ENCODE assay signal across 8 mouse cellular contexts in genomic region chr5:65284171-65284570, GRCm38 (mm10). TPM values are rescaled to one million over a fixed set of nuclear protein-coding genes. Genes with fewer than 3 reads are reported as not detected.
DNase-seq lines count a peak whose midpoint lies in the region; ATAC-seq and TF ChIP-seq lines count a peak whose summit lies in the region.
"Had no signal": no experiment of that assay in that cellular context is flagged by ENCODE, and none has a peak within 500 bp of the region (broad histone marks: within the 10 kb centered on the region; RNA-seq: fewer than 3 reads in every experiment).

No protein-coding gene starts in this region.

- no peak for ATAC-seq in kidney, embryonic 16.5 days (ENCODE audit: low FRiP score, low TSS enrichment)

- H3K4me2 ChIP-seq in kidney, embryonic 16.5 days (replicated peaks; ENCODE audit: low read depth, low read length) = no peak overlapping the region

- H3K27ac ChIP-seq in kidney, embryonic 16.5 days (ENCODE audit: low read length) = no peak overlapping the region
- H3K27ac ChIP-seq in spleen, adult 2 months (ENCODE audit: insufficient read depth, low read length) = no peak overlapping the region
- H3K27ac ChIP-seq: macrophage had no signal

- H3K36me3 ChIP-seq in kidney, embryonic 16.5 days (ENCODE audit: insufficient read depth, low read length) = peaks cover 50% of the 10 kb centered on the region
- H3K36me3 ChIP-seq in spleen, adult 2 months (ENCODE audit: control insufficient read depth, insufficient read depth, low read length) = peaks cover 33% of the 10 kb centered on the region

- DNase-seq in kidney, postnatal 4 days = peak; percentile 37 to 39
- DNase-seq in MEL-GATA-1-ER (ENCODE audit: extremely low read depth, low read depth) = peak; percentile 26
- peak; percentile 54 for DNase-seq in c-Kit-positive CD71-positive TER-119-positive erythroid progenitor cells, embryonic 14.5 days (ENCODE audit: low spot score)
- DNase-seq in spleen, adult 2 months (ENCODE audit: low read depth in 1 of 2, low spot score in 2 of 2) = peak in 1 of 2 experiments; percentile 14
- DNase-seq in gastrocnemius, postnatal 14 days = no peak
- DNase-seq in gastrocnemius, adult 18-20 months (ENCODE audit: low spot score) = no peak

- no peaks in the 10 kb centered on the region for H3K4me1 ChIP-seq in kidney, embryonic 16.5 days (ENCODE audit: insufficient read depth, low read length)
- H3K4me1 ChIP-seq in spleen, adult 2 months (ENCODE audit: control insufficient read depth, insufficient read depth, insufficient read length) = no peaks in the 10 kb centered on the region

- H3K9me3 ChIP-seq in kidney, embryonic 16.5 days (ENCODE audit: low read length) = no peaks in the 10 kb centered on the region

- intact Hi-C loops in gastrocnemius, postnatal 14 days (cut with DNase I; ENCODE audit: low total_unique reads) = no loop called here

- no peak overlapping the region for H3K4me3 ChIP-seq in kidney, embryonic 16.5 days (ENCODE audit: low read length)
- no peak overlapping the region for H3K4me3 ChIP-seq in spleen, adult 2 months (ENCODE audit: extremely low read depth, insufficient read depth, insufficient read length)

- no peak for TF ChIP-seq POLR2A in spleen, adult 2 months (IDR thresholded peaks at IDR 0.05; ENCODE audit: low read depth, low read length)

- H3K27me3 ChIP-seq in kidney, embryonic 16.5 days (ENCODE audit: insufficient read depth, low read length) = no peaks in the 10 kb centered on the region
- H3K27me3 ChIP-seq in spleen, adult 2 months (ENCODE audit: control insufficient read depth, insufficient read depth, low read length) = no peaks in the 10 kb centered on the region

- 97% methylated on average over 3 of the region's 3 CpGs for WGBS in kidney, embryonic 16.5 days
- 92% methylated on average over 3 of the region's 3 CpGs for WGBS in spleen, adult 2 months

- TF ChIP-seq CTCF in spleen, adult 2 months (IDR thresholded peaks at IDR 0.05; ENCODE audit: extremely low read depth, insufficient read depth, insufficient read length, insufficient replicate concordance) = peak; percentile 34; the same call in 1 of the 2 replicates

- H3K9ac ChIP-seq in kidney, embryonic 16.5 days (replicated peaks; ENCODE audit: low read length) = no peak overlapping the region

RNA-seq across cellular contexts. Expression of gene Rfc1, which starts 51.3 kb away (rescaled TPM):
- polyA plus RNA-seq in kidney, embryonic 16.5 days (2015; fragmentation: Nextera tagmentation; extraction: Ambion mirVana) = 70.8 and 87.8 TPM in 2 replicates
- 10.2 and 12.5 TPM in 2 replicates for polyA plus RNA-seq in spleen, adult 2 months (2012; rRNA removed)
- 10 to 100 TPM; 15.7 to 17.4 TPM for total RNA-seq in gastrocnemius, postnatal 14 days (2021)
- total RNA-seq in gastrocnemius, adult 18-20 months (2021) = 10 to 100 TPM; 29.6 to 30.1 TPM

Comparison
In these comparisons a context has a peak if more than half of its experiments do, and no peak if none do; other contexts are left out.
1. DNase-seq: peak in kidney, postnatal 4 days (2 of 2), MEL-GATA-1-ER (single experiment) and c-Kit-positive CD71-positive TER-119-positive erythroid progenitor cells, embryonic 14.5 days (single experiment); none in gastrocnemius, postnatal 14 days (single experiment) and gastrocnemius, adult 18-20 months (single experiment).